Mouse (Mus musculus) right cerebral cortex, postnatal 4 days (tissue): ENCODE measurements around the gene Olfr669.
"Not testable (repeated sequence)": the region's sequence is repeated elsewhere in the genome, so short reads cannot be mapped to it uniquely, and the experiment has no call there.

Experiments used
- DNase-seq: peaks from one replicate; pipeline ENCODE4 v3.0.0-alpha.2; 2022

The Olfr669 gene

GRCm38 (mm10) chr7:104933940-104934339, at the start of gene Olfr669:
Gene Olfr669, plus strand, starts transcription at chr7:104934240.
- no peak for DNase-seq

GRCm38 (mm10) chr7:104895852-104896251, 38.2 kb upstream of the Olfr669 start, which contains the start of gene Olfr666:
Gene Olfr666, minus strand, starts transcription at chr7:104895952.
- no peak for DNase-seq

GRCm38 (mm10) chr7:104921382-104921781, 12.7 kb upstream of the Olfr669 start, which contains the start of gene Olfr667:
Gene Olfr667, minus strand, starts transcription at chr7:104921482.
- no peak for DNase-seq

- DNase-seq = no peak
Measured at GRCm38 (mm10) chr7:104927957-104928356, 6.1 kb upstream of the Olfr669 start, which contains the start of gene Olfr668. Gene Olfr668, minus strand, starts transcription at chr7:104928057.

- DNase-seq = not testable (repeated sequence)
Measured at GRCm38 (mm10) chr7:104950234-104950633, 16.2 kb downstream of the Olfr669 start.

- DNase-seq = no peak
Measured at GRCm38 (mm10) chr7:104962520-104962919, 28.5 kb downstream of the Olfr669 start, which contains the start of gene Olfr670. Gene Olfr670, minus strand, starts transcription at chr7:104962620.

- DNase-seq = not testable (repeated sequence)
Measured at GRCm38 (mm10) chr7:104972507-104972906, 38.5 kb downstream of the Olfr669 start.

- no peak for DNase-seq
Measured at GRCm38 (mm10) chr7:104979026-104979425, 45.0 kb downstream of the Olfr669 start, which contains the start of gene Olfr671. Gene Olfr671, minus strand, starts transcription at chr7:104979126.
